Mouse (Mus musculus): ENCODE results near the gene Pax9.

The Pax9 gene

GRCm38 (mm10) chr12:56697011-56697740, 5.6 kb downstream of the Pax9 start:
- DNase-seq (ENCODE audit: low spot score): no peak

- no peak for DNase-seq (ENCODE audit: low spot score)
Measured at GRCm38 (mm10) chr12:56697785-56698184, 6.2 kb downstream of the Pax9 start.

- no peak for DNase-seq (ENCODE audit: low spot score)
Measured at GRCm38 (mm10) chr12:56698191-56698980, 6.8 kb downstream of the Pax9 start.

- DNase-seq (ENCODE audit: low spot score): no peak
Measured at GRCm38 (mm10) chr12:56699351-56699750, 7.8 kb downstream of the Pax9 start.

DNA sequence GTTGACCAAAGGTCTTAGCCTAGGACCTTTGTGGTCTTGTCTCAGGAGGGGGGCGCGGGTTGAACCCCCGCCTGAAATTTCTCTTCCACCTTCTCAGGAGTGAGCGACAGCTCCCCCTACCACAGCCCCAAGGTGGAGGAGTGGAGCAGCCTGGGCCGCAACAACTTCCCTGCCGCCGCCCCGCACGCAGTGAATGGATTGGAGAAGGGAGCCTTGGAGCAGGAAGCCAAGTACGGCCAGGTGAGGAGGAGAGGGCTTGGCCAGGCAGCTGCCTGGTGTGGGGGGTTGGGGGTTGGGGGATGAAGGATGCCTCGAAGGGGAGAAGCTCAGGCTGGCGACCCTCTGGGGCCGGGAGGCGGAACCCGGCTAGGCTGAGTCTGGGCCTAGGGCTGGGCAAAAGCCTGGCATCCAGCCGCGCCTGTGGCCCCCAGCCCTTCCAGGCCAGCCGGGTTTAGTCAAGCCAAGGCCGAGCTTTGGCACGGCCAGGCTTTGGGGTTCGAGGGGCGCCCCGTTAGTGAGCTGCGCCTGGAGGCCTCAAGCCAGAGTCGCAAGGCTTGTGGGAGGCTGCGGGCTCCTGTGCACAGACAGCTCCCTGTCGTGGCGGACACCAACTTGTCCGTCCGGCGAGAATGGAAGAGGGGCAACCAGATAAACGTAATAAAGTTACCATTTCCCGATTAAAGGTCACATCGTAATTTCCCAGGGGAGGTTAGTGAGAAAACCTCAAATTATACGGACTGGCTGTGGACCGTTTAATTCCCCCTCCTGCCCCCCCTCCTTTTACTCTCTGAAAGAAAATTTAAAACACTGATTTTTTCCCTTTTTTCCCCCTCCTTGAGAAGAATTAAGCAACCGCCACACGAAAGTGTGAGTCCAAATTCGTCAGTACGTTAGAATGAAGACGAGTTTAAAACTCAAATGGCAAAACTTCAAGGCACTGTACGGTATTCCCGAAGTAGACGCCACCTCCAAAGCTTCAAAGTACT, 8.6 kb downstream of the Pax9 start:
- DNase-seq (ENCODE audit: low spot score): no peak

- DNase-seq (ENCODE audit: low spot score): no peak
Measured at GRCm38 (mm10) chr12:56701004-56701403, 9.4 kb downstream of the Pax9 start.

DNA sequence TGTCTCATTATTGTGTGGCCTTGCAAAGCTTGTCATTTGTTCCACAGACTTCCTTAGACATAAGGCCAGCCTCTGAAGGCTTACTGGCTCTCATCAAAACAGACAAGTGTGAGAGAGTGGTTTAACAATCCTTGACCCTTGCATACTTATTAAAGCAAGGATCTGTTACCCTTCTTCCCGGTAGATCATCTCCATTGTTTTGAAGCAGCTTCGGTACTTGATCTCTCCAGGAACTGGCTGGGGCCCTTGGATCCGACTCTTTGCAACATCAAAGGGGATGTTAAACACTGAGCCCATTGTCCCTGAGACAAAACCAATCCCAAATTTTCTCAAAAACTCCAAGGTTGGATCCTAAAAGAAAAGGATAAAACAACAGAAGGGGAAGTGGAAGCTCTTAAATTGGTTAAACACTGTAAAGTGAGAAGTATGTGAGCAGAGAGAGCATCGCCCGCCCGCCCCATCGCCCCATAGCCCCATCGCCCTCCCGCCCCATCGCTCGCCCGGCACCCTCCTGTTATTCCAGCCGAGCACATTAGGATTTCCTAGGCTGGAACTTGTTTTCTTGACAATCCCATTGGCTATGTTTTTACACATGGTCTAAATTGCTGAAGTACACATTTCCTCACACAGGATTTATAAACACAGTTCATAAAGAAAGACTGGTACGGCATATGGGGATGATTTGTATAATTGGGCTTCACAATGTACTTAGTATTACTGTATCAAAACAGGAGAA, 26.6 kb downstream of the Pax9 start:
- no peak for DNase-seq (ENCODE audit: low spot score)

GRCm38 (mm10) chr12:56718707-56719051, 27.1 kb downstream of the Pax9 start:
- DNase-seq (ENCODE audit: low spot score): no peak

DNA sequence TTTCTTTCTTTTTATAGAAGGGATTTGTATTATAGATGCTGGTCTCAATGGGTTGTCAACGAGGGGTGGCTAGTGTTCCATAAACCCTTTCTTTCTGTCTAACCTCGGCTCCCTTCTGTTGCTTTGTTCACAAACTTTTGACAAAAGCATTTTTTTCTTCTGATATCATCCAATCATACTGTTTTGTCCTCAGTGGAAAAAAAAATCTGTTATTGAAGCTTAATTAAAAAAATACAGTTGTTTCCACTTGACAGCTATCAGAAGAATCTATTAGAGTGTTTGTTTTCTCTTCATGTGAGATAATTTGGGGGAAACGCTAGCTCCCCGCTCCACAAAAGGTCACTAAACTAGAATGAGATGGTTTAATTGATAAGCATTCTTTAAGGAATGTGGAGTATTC, 36.1 kb downstream of the Pax9 start:
- DNase-seq (ENCODE audit: low spot score): no peak

- DNase-seq (ENCODE audit: low spot score): no peak
Measured at GRCm38 (mm10) chr12:56737104-56737503, 45.5 kb downstream of the Pax9 start.

Measured in layer of hippocampus, adult 11-12 months (tissue).